Mouse (Mus musculus): ENCODE measurements around the gene Fam228a. TPM values are rescaled to one million over a fixed set of nuclear protein-coding genes. Genes with fewer than 3 reads are reported as not detected.

The Fam228a gene
- polyA plus RNA-seq, 1 experiment: 0.83 TPM

DNA sequence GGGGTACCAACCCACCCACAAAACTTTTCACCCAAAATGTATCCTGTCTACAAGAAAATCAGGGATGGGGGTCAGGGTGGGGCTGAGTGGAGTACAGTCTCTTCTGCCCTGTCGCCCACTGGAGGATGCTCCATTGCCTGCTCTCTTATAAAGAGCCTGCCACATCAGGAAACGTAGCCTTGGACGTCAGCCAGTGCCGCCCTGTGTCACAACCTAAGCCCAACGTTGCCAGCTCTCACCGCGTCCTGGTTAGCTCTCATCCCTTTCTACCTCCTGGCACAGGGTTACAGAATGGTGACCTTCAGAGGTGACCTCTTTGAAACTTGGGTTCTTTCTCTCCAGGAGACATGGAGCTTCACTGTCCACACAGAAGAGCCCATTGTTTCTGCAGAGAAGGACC lies 2.6 kb upstream of the Fam228a start:
- Histone ChIP-seq H3K4me3 (ENCODE audit: insufficient read depth, low read depth, low read length) (no peak overlapping the region), H3K4me1 (ENCODE audit: control insufficient read depth, insufficient read depth, insufficient read length, low read length) (no peaks in the 10 kb centered on the region), H3K27ac (replicated peaks; ENCODE audit: low read depth, low read length) (no peak overlapping the region)

DNA sequence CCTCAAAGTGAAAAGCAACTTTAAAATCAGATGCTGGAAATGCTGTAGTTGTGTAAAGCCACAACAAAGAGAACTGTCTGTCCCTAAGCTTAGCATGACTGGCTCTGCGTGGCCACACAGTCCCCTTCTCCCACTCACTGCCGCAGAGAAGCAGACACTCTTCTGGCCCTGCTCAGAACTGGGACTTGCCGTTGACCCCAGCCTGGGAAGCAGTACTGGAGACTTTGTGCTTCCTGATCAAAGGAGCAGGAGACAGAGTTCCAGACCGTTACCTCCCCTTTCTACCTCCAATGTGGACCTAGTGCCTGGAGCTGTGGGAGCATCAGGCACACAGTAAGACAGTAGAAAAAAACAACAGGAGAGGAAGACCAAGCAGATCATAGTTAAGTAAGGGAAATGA lies 5.9 kb downstream of the Fam228a start:
- H3K27ac ChIP-seq (replicated peaks; ENCODE audit: low read depth, low read length): no peak overlapping the region
- H3K4me3 ChIP-seq (ENCODE audit: insufficient read depth, low read depth, low read length): no peak overlapping the region
- no peaks in the 10 kb centered on the region for H3K4me1 ChIP-seq (ENCODE audit: control insufficient read depth, insufficient read depth, insufficient read length, low read length)

DNA sequence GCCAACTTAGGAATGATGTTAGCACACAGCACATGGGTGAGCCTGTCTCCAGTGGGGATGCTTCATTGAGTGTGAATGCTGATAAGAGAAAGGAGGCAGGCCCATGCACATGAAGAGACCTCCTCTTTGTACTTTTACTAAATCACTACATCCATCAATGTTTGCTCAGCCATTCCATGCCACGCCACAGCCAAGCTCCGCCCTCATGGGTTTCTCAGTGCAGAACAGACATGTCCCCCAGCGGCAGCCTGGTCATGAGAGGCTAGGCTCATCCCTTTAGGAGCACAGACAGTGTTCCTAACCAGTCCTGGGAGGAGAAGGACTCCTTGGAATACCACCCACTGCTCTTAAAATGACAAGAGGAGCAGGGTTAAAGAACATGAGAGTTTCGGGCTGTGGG lies 6.6 kb downstream of the Fam228a start:
- H3K27ac ChIP-seq (replicated peaks; ENCODE audit: low read depth, low read length): no peak overlapping the region
- H3K4me1 ChIP-seq (ENCODE audit: control insufficient read depth, insufficient read depth, insufficient read length, low read length): no peaks in the 10 kb centered on the region
- H3K4me3 ChIP-seq (ENCODE audit: insufficient read depth, low read depth, low read length): no peak overlapping the region

DNA sequence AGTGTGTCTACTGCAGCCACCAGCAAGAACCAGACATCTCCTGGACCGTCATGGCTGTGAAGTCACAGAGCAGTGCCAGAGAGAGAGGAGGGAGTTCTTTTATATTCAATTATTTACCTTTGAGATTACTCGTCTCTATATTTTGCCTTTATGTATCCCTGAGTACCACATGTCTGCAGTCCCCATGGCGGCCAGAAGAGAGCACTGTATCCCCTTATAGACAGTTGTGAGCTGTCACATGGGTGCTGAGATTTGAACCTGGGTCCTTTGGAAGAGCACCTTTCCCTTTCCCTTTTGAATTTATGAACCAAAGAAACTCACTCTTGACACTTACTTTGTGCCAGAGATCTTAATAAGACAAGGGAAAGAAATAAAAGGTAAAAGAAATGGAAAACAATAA lies 9.1 kb downstream of the Fam228a start:
- no peaks in the 10 kb centered on the region for H3K4me1 ChIP-seq (ENCODE audit: control insufficient read depth, insufficient read depth, insufficient read length, low read length)
- H3K4me3 ChIP-seq (ENCODE audit: insufficient read depth, low read depth, low read length): no peak overlapping the region
- no peak overlapping the region for H3K27ac ChIP-seq (replicated peaks; ENCODE audit: low read depth, low read length)

- H3K4me1 ChIP-seq (ENCODE audit: control insufficient read depth, insufficient read depth, insufficient read length, low read length): no peaks in the 10 kb centered on the region
- no peak overlapping the region for H3K27ac ChIP-seq (replicated peaks; ENCODE audit: low read depth, low read length)
- no peak overlapping the region for H3K4me3 ChIP-seq (ENCODE audit: insufficient read depth, low read depth, low read length)
Measured at GRCm38 (mm10) chr12:4719762-4720754, 18.2 kb downstream of the Fam228a start.

- no peaks in the 10 kb centered on the region for H3K4me1 ChIP-seq (ENCODE audit: control insufficient read depth, insufficient read depth, insufficient read length, low read length)
- no peak overlapping the region for H3K27ac ChIP-seq (replicated peaks; ENCODE audit: low read depth, low read length)
- H3K4me3 ChIP-seq (ENCODE audit: insufficient read depth, low read depth, low read length): no peak overlapping the region
Measured at GRCm38 (mm10) chr12:4719066-4719761, 19.0 kb downstream of the Fam228a start.

GRCm38 (mm10) chr12:4717417-4717816 lies 20.8 kb downstream of the Fam228a start:
- no peak overlapping the region for H3K4me3 ChIP-seq (ENCODE audit: insufficient read depth, low read depth, low read length)
- no peaks in the 10 kb centered on the region for H3K4me1 ChIP-seq (ENCODE audit: control insufficient read depth, insufficient read depth, insufficient read length, low read length)
- H3K27ac ChIP-seq (replicated peaks; ENCODE audit: low read depth, low read length): no peak overlapping the region

- no peaks in the 10 kb centered on the region for H3K4me1 ChIP-seq (ENCODE audit: control insufficient read depth, insufficient read depth, insufficient read length, low read length)
- H3K4me3 ChIP-seq (ENCODE audit: insufficient read depth, low read depth, low read length): no peak overlapping the region
- H3K27ac ChIP-seq (replicated peaks; ENCODE audit: low read depth, low read length): no peak overlapping the region
Measured at GRCm38 (mm10) chr12:4715606-4716005, 22.6 kb downstream of the Fam228a start.

DNA sequence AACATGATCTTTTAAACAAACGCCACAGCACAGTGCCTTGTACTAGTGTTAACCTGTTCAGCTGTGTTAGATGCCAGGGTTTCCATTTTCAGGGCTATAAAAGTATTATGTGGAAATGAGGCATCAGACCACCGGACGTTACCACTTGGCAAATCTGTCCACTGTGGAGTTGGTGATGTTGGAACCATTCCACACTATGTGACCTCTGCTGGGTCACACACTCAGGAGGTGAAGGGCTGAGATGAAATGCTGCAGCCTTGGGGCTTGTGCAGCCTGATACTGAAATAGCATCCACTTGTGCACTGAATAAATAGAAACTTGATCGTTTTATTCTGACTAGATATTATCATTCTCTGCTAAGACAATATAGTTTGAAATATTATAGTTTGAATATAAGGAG lies 24.9 kb downstream of the Fam228a start:
- H3K27ac ChIP-seq (replicated peaks; ENCODE audit: low read depth, low read length): no peak overlapping the region
- no peak overlapping the region for H3K4me3 ChIP-seq (ENCODE audit: insufficient read depth, low read depth, low read length)
- no peaks in the 10 kb centered on the region for H3K4me1 ChIP-seq (ENCODE audit: control insufficient read depth, insufficient read depth, insufficient read length, low read length)

GRCm38 (mm10) chr12:4709926-4710325 lies 28.3 kb downstream of the Fam228a start:
- H3K4me1 ChIP-seq (ENCODE audit: control insufficient read depth, insufficient read depth, insufficient read length, low read length): no peaks in the 10 kb centered on the region
- no peak overlapping the region for H3K27ac ChIP-seq (replicated peaks; ENCODE audit: low read depth, low read length)
- H3K4me3 ChIP-seq (ENCODE audit: insufficient read depth, low read depth, low read length): no peak overlapping the region

GRCm38 (mm10) chr12:4708881-4709604 lies 29.2 kb downstream of the Fam228a start:
- Histone ChIP-seq H3K4me3 (ENCODE audit: insufficient read depth, low read depth, low read length) (no peak overlapping the region), H3K27ac (replicated peaks; ENCODE audit: low read depth, low read length) (no peak overlapping the region), H3K4me1 (ENCODE audit: control insufficient read depth, insufficient read depth, insufficient read length, low read length) (no peaks in the 10 kb centered on the region)

DNA sequence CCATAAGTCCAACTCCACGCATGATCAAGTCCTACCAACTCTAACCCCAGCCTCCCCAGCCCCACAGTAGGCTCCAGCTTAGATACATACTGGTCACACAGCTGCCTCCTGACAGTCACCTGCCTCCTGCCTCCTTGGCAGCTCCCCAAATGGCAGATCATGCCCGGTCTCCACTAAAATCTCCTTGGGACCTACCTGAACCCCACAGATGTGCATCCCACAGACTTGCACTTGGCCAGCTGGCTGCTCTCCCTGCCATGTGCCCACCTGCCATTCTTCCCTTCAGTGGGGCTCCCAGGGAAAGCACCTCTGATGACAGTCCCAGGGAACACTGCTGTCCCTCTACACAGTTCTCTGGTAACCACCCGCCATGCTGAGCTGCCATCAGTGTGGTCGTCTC lies 29.9 kb downstream of the Fam228a start:
- no peak overlapping the region for H3K4me3 ChIP-seq (ENCODE audit: insufficient read depth, low read depth, low read length)
- no peaks in the 10 kb centered on the region for H3K4me1 ChIP-seq (ENCODE audit: control insufficient read depth, insufficient read depth, insufficient read length, low read length)

GRCm38 (mm10) chr12:4707488-4708017 lies 30.7 kb downstream of the Fam228a start:
- H3K27ac ChIP-seq (replicated peaks; ENCODE audit: low read depth, low read length): no peak overlapping the region
- H3K4me3 ChIP-seq (ENCODE audit: insufficient read depth, low read depth, low read length): no peak overlapping the region
- no peaks in the 10 kb centered on the region for H3K4me1 ChIP-seq (ENCODE audit: control insufficient read depth, insufficient read depth, insufficient read length, low read length)

More for the DNA sequence above, 29.9 kb downstream of the Fam228a start:
- H3K27ac ChIP-seq (replicated peaks; ENCODE audit: low read depth, low read length): no peak overlapping the region

DNA sequence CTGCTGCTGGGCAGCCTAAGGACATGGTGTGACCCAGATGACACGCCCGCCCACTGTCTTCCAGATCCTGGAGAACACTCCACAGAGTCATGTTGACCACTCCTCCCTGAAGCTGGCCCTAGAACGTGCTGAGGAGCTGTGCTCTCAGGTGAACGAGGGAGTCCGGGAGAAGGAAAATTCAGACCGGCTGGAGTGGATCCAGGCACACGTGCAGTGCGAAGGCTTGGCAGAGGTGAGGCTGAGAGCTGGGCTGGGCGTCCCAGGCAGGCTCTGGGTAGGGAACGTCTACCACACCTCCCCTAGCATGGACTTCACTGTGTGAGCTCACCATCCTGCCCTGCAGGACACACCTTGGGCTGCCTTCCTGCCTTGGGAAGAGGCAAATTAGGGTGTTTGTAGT lies 31.3 kb downstream of the Fam228a start:
- Histone ChIP-seq H3K27ac (replicated peaks; ENCODE audit: low read depth, low read length) (no peak overlapping the region), H3K4me3 (ENCODE audit: insufficient read depth, low read depth, low read length) (no peak overlapping the region), H3K4me1 (ENCODE audit: control insufficient read depth, insufficient read depth, insufficient read length, low read length) (no peaks in the 10 kb centered on the region)

- no peak overlapping the region for H3K27ac ChIP-seq (replicated peaks; ENCODE audit: low read depth, low read length)
- no peak overlapping the region for H3K4me3 ChIP-seq (ENCODE audit: insufficient read depth, low read depth, low read length)
- no peaks in the 10 kb centered on the region for H3K4me1 ChIP-seq (ENCODE audit: control insufficient read depth, insufficient read depth, insufficient read length, low read length)
Measured at GRCm38 (mm10) chr12:4706175-4706574, 32.1 kb downstream of the Fam228a start.
